Mouse (Mus musculus): ENCODE data around the gene Tubb5. TPM values are rescaled to one million over a fixed set of nuclear protein-coding genes. Genes with fewer than 3 reads are reported as not detected.
A peak's percentile ranks its signal among the peaks of the same experiment; 100 is the strongest.

Tubb5 gene
- polyA plus RNA-seq, 1 experiment from 2014 or later: 213 TPM

GRCm38 (mm10) chr17:35833894-35834293 is 4.2 kb downstream of the Tubb5 start:
- H3K4me1 ChIP-seq (ENCODE audit: insufficient read depth): peaks cover 48% of the 10 kb centered on the region
- DNase-seq: no peak
- no peak overlapping the region for H3K9ac ChIP-seq (replicated peaks)
- peaks cover 54% of the 10 kb centered on the region for H3K36me3 ChIP-seq (replicated peaks; ENCODE audit: insufficient read depth, low read length)
- H3K4me2 ChIP-seq (ENCODE audit: low read depth, low read length): no peak overlapping the region
- no peak overlapping the region for H3K4me3 ChIP-seq (ENCODE audit: low read depth, low read length)
- WGBS (ENCODE audit: insufficient replicate concordance): 61% methylated on average over 5 of the region's 5 CpGs
- no peak for TF ChIP-seq EP300 (IDR thresholded peaks at IDR 0.05; ENCODE audit: low read depth)
- TF ChIP-seq CTCF (IDR thresholded peaks at IDR 0.05; ENCODE audit: low read depth): no peak
- ATAC-seq: no peak
- no peaks in the 10 kb centered on the region for H3K27me3 ChIP-seq (ENCODE audit: insufficient read depth, low read length)
- no peaks in the 10 kb centered on the region for H3K9me3 ChIP-seq (ENCODE audit: low read length)
- H3K27ac ChIP-seq (ENCODE audit: low read depth): 0 out of 2 replicates have a peak overlapping the region, but pooled peaks have one; percentile 29

GRCm38 (mm10) chr17:35833239-35833751 is 4.8 kb downstream of the Tubb5 start:
- Histone ChIP-seq H3K4me2 (ENCODE audit: low read depth, low read length) (no peak overlapping the region), H3K4me3 (ENCODE audit: low read depth, low read length) (no peak overlapping the region), H3K36me3 (replicated peaks; ENCODE audit: insufficient read depth, low read length) (peaks cover 57% of the 10 kb centered on the region), H3K9ac (replicated peaks) (no peak overlapping the region), H3K27me3 (ENCODE audit: insufficient read depth, low read length) (no peaks in the 10 kb centered on the region), H3K4me1 (ENCODE audit: insufficient read depth) (peaks cover 43% of the 10 kb centered on the region), H3K9me3 (ENCODE audit: low read length) (no peaks in the 10 kb centered on the region), H3K27ac (ENCODE audit: low read depth) (peak overlapping the region; percentile 34; the same call in 1 of the 2 replicates)
- 26% methylated on average over 5 of the region's 5 CpGs for WGBS (ENCODE audit: insufficient replicate concordance)
- no peak for TF ChIP-seq EP300 (IDR thresholded peaks at IDR 0.05; ENCODE audit: low read depth)
- TF ChIP-seq CTCF (IDR thresholded peaks at IDR 0.05; ENCODE audit: low read depth): no peak
- ATAC-seq (no peak), DNase-seq (no peak)

- DNase-seq (no peak), ATAC-seq (no peak)
- Histone ChIP-seq H3K4me2 (ENCODE audit: low read depth, low read length) (no peak overlapping the region), H3K9me3 (ENCODE audit: low read length) (no peaks in the 10 kb centered on the region), H3K4me3 (ENCODE audit: low read depth, low read length) (no peak overlapping the region), H3K9ac (replicated peaks) (no peak overlapping the region), H3K4me1 (ENCODE audit: insufficient read depth) (peaks cover 43% of the 10 kb centered on the region), H3K36me3 (replicated peaks; ENCODE audit: insufficient read depth, low read length) (peaks cover 57% of the 10 kb centered on the region), H3K27me3 (ENCODE audit: insufficient read depth, low read length) (no peaks in the 10 kb centered on the region), H3K27ac (ENCODE audit: low read depth) (peak overlapping the region; percentile 34; the same call in 1 of the 2 replicates)
- WGBS (ENCODE audit: insufficient replicate concordance): 73% methylated on average over 8 of the region's 8 CpGs
- TF ChIP-seq CTCF (IDR thresholded peaks at IDR 0.05; ENCODE audit: low read depth): no peak
- no peak for TF ChIP-seq EP300 (IDR thresholded peaks at IDR 0.05; ENCODE audit: low read depth)
Observed at GRCm38 (mm10) chr17:35832400-35833238, 5.5 kb downstream of the Tubb5 start.

- TF ChIP-seq EP300 (IDR thresholded peaks at IDR 0.05; ENCODE audit: low read depth) (no peak), CTCF (IDR thresholded peaks at IDR 0.05; ENCODE audit: low read depth) (peak; percentile 99)
- peak overlapping the region; percentile 18; the same call in 1 of the 2 replicates for H3K27ac ChIP-seq (ENCODE audit: low read depth)
- ATAC-seq (peak; percentile 84), DNase-seq (peak; percentile 91)
- H3K4me1 ChIP-seq (ENCODE audit: insufficient read depth): peaks cover 23% of the 10 kb centered on the region
- 5% methylated on average over 21 of the region's 21 CpGs for WGBS (ENCODE audit: insufficient replicate concordance)
- no peaks in the 10 kb centered on the region for H3K9me3 ChIP-seq (ENCODE audit: low read length)
- peaks cover 59% of the 10 kb centered on the region for H3K36me3 ChIP-seq (replicated peaks; ENCODE audit: insufficient read depth, low read length)
- peak overlapping the region; percentile 51 for H3K4me2 ChIP-seq (ENCODE audit: low read depth, low read length)
- H3K4me3 ChIP-seq (ENCODE audit: low read depth, low read length): no peak overlapping the region
- 0 out of 2 replicates have a peak overlapping the region, but pooled peaks have one; percentile 21 for H3K9ac ChIP-seq (replicated peaks)
- no peaks in the 10 kb centered on the region for H3K27me3 ChIP-seq (ENCODE audit: insufficient read depth, low read length)
Observed at GRCm38 (mm10) chr17:35829737-35830136, 8.4 kb downstream of the Tubb5 start.

- H3K4me3 ChIP-seq (ENCODE audit: low read depth, low read length): no peak overlapping the region
- H3K27ac ChIP-seq (ENCODE audit: low read depth): no peak overlapping the region
- TF ChIP-seq CTCF (IDR thresholded peaks at IDR 0.05; ENCODE audit: low read depth): no peak
- TF ChIP-seq EP300 (IDR thresholded peaks at IDR 0.05; ENCODE audit: low read depth): no peak
- DNase-seq (no peak), ATAC-seq (no peak)
- no peak overlapping the region for H3K4me2 ChIP-seq (ENCODE audit: low read depth, low read length)
- 84% methylated on average over 13 of the region's 13 CpGs for WGBS (ENCODE audit: insufficient replicate concordance)
- H3K9me3 ChIP-seq (ENCODE audit: low read length): no peaks in the 10 kb centered on the region
- H3K36me3 ChIP-seq (replicated peaks; ENCODE audit: insufficient read depth, low read length): peaks cover 30% of the 10 kb centered on the region
- H3K4me1 ChIP-seq (ENCODE audit: insufficient read depth): peaks cover 37% of the 10 kb centered on the region
- H3K9ac ChIP-seq (replicated peaks): no peak overlapping the region
- no peaks in the 10 kb centered on the region for H3K27me3 ChIP-seq (ENCODE audit: insufficient read depth, low read length)
Observed at GRCm38 (mm10) chr17:35825109-35825850, 12.8 kb downstream of the Tubb5 start.

- H3K27ac ChIP-seq (ENCODE audit: low read depth): peak overlapping the region; percentile 88
- peak overlapping the region; percentile 93 for H3K4me2 ChIP-seq (ENCODE audit: low read depth, low read length)
- DNase-seq: peak; percentile 62
- no peaks in the 10 kb centered on the region for H3K27me3 ChIP-seq (ENCODE audit: insufficient read depth, low read length)
- TF ChIP-seq CTCF (IDR thresholded peaks at IDR 0.05; ENCODE audit: low read depth) (peak; percentile 76), EP300 (IDR thresholded peaks at IDR 0.05; ENCODE audit: low read depth) (no peak)
- peaks cover 26% of the 10 kb centered on the region for H3K36me3 ChIP-seq (replicated peaks; ENCODE audit: insufficient read depth, low read length)
- H3K9me3 ChIP-seq (ENCODE audit: low read length): no peaks in the 10 kb centered on the region
- ATAC-seq: no peak
- WGBS (ENCODE audit: insufficient replicate concordance): 66% methylated on average over 7 of the region's 7 CpGs
- peak overlapping the region; percentile 74 for H3K4me3 ChIP-seq (ENCODE audit: low read depth, low read length)
- H3K4me1 ChIP-seq (ENCODE audit: insufficient read depth): peaks cover 32% of the 10 kb centered on the region
- H3K9ac ChIP-seq (replicated peaks): peak overlapping the region; percentile 81; the same call in 1 of the 2 replicates
Observed at GRCm38 (mm10) chr17:35824402-35824801, 13.7 kb downstream of the Tubb5 start.

Data from liver, postnatal 0 days (tissue).